Mouse (Mus musculus): ENCODE measurements around the gene Trap1. TPM values are rescaled to one million over a fixed set of nuclear protein-coding genes. Genes with fewer than 3 reads are reported as not detected.
"Not testable (repeated sequence)": the region's sequence is repeated elsewhere in the genome, so short reads cannot be mapped to it uniquely, and the experiment has no call there.

The Trap1 gene
- total RNA-seq, 2 experiments from 2014 or later = 94.3 to 167 TPM

GRCm38 (mm10) chr16:4036807-4037206 lies 40.8 kb downstream of the Trap1 start, which contains the start of gene Dnase1:
Gene Dnase1, plus strand, starts transcription at chr16:4036942.
- ATAC-seq (replicated peaks; ENCODE audit: poor library complexity) = no peak

- ATAC-seq (replicated peaks; ENCODE audit: poor library complexity) = no peak
Measured at GRCm38 (mm10) chr16:4035575-4035974, 42.1 kb downstream of the Trap1 start.

GRCm38 (mm10) chr16:4034476-4034875 lies 43.2 kb downstream of the Trap1 start:
- ATAC-seq (replicated peaks; ENCODE audit: poor library complexity) = 0 out of 2 replicates have a peak, but pooled peaks have one; percentile 3

DNA sequence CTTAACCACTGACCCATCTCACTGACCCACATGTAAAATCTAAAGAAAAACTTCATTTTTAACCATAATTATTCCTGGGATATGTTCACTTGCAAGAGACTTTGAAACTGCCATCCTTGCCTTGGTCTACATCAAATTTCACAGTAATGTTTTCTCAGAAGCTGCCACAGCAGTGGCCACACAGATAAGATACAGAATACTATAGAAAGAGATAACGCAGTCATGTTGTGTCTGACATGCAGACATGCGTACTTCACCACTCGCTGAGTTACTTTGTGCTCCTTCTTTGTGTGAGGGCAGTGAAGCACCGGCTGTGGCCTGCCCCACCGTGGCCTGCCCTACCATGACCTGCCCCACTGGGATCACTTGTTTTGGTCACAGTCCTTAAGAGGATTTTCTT lies 43.7 kb downstream of the Trap1 start:
- peak; percentile 49; the same call in 1 of the 2 replicates for ATAC-seq (replicated peaks; ENCODE audit: poor library complexity)

DNA sequence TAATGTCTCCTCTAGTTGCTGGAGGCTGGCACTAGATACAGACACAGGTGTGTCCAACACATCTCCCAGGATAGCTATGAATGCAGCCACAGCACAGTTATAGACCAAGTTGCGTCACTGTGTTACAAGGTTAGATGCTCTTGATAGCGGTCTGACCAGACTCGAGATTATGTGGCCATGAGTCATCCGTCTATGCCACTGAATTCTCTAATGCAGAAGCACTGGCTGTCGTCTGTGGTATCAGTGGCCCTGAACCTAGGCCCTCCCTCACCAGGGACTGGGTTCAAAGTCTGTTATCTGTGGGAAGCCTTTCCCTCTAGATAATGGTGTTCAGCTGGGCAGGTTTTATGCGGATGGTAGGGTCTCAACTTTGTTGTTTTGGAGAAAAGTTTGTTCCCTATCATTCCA lies 45.3 kb downstream of the Trap1 start:
- ATAC-seq (replicated peaks; ENCODE audit: poor library complexity) = peak; percentile 65

- no peak for ATAC-seq (replicated peaks; ENCODE audit: poor library complexity)
Measured at GRCm38 (mm10) chr16:4031441-4032274, 46.0 kb downstream of the Trap1 start.

DNA sequence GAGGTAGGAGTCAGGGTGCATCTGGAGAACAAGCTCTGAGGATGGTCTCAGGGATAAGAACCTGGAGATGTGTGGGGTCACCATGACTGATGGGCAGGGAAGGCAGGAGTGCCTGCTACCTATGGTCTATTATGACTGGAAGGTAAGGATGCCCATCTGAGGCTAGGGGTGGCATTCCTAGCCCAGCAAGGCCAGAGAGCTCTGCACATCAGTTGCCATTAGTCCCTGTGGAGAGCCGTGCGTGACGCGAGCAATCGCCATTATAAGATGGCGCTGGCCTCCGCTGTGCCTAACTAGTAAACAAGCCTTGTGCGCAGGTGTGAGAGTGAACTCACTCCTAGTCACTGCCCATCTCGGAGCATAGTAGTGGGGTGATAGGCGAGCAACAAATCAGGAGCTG lies 47.1 kb downstream of the Trap1 start:
- ATAC-seq (replicated peaks; ENCODE audit: poor library complexity) = no peak

- no peak for ATAC-seq (replicated peaks; ENCODE audit: poor library complexity)
Measured at GRCm38 (mm10) chr16:4029371-4029841, 48.2 kb downstream of the Trap1 start.

- no peak for ATAC-seq (replicated peaks; ENCODE audit: poor library complexity)
Measured at GRCm38 (mm10) chr16:4027211-4027610, 50.4 kb downstream of the Trap1 start.

GRCm38 (mm10) chr16:4026672-4027071 lies 51.0 kb downstream of the Trap1 start:
- no peak for ATAC-seq (replicated peaks; ENCODE audit: poor library complexity)

- ATAC-seq (replicated peaks; ENCODE audit: poor library complexity) = no peak
Measured at GRCm38 (mm10) chr16:4022719-4023118, 54.9 kb downstream of the Trap1 start.

GRCm38 (mm10) chr16:4021241-4021640 lies 56.4 kb downstream of the Trap1 start:
- no peak for ATAC-seq (replicated peaks; ENCODE audit: poor library complexity)

- ATAC-seq (replicated peaks; ENCODE audit: poor library complexity) = not testable (repeated sequence)
Measured at GRCm38 (mm10) chr16:4017466-4017865, 60.2 kb downstream of the Trap1 start.

DNA sequence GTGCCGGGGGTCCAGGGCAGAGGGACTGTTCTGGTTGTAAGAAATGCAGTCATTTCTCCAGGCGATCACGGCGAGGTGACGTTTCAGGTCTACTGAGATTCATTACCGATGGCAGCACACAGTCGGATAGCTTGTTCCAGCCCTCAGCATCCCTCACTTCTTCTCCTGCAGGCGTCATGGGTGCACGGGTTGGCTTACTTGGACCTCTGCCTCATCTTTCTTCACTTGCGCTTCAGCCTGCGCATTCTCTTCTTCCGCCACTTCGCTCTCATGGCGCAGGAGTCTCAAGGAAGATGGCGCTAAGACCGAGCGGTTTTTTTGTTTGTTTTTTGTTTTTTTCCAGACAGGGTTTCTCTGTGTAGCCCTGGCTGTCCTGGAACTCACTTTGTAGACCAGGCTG lies 60.8 kb downstream of the Trap1 start:
- not testable (repeated sequence) for ATAC-seq (replicated peaks; ENCODE audit: poor library complexity)

DNA sequence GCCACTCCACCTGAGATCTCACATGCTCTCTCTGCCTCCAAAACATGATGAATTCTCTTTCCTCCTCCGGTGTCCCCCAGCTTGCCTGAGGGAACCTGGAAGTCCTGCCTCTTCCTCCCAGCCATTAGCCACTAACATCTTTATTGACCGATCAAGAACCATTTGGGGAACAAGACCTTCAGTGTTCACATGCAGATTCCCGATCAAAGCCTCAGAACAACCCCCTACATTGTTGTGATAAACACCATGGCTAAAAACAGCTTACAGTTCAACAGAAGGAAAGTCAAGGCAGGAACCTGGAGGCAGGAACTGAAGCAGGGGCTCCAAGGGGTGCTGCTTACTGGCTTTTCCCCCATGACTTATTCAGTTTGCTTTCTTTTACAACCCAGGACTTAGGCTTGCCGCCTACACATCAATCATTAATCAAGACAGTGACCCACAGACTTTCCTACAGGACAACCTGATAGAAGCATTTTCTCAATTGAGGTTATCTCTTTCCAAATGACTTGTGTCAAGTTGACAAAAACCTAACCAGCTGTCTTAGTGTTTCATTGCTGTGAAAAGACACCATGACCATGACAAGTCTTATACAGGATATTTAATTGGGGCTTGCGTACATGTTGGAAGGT lies 63.5 kb downstream of the Trap1 start:
- ATAC-seq (replicated peaks; ENCODE audit: poor library complexity) = no peak

GRCm38 (mm10) chr16:4012882-4013570 lies 64.6 kb downstream of the Trap1 start:
- ATAC-seq (replicated peaks; ENCODE audit: poor library complexity) = peak; percentile 76

DNA sequence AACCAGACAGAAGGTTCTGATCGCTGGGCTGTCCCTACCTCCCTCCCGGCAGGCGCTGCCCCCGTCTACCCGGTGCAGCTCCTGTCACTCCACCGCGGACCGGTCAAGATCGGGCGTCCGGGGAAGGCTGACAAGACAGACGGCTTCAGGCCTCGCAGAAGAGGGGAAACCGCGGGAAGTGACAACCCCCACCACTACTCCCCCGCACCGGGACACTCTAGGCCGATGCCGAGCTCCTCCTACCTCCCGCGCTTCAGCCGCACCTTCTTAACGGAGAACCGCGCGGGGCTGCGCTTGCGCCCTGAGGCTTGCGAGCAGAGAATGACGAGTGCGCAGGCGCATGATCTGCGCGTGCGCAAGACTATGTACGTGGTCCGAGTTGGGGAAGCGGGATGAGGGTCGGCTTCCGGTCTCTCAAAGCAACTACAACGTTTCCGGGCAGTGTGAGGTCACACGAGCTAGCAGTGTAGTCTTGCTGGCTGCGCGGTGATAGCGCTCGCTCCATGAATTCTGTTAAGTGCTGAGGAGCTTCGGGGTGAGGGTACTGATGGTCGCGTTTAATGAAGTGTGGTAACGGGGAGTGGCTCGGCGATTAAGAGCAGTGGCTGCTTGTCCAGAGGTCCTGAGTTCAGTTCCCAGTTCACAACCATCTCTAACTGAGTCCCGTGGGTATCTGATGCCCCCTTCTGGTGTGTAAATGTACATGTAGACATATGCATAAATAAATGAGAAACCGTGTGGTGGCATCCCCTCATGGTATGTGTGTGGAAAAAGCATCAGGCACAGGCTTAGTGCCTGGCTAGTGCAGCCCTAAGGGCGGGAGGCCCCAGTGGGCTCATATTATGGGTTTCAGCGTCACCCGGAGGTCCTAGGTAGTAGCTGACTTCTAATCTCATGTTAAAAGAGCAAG lies 73.9 kb downstream of the Trap1 start, which contains the start of gene Slx4:
Slx4 (minus strand) TSS at position 282 of the 910 bp plus-strand sequence.
- peak; percentile 90 for ATAC-seq (replicated peaks; ENCODE audit: poor library complexity)

Data from megakaryocyte progenitor cell, adult 5-6 weeks (primary cell).